In the genomic region with DNA sequence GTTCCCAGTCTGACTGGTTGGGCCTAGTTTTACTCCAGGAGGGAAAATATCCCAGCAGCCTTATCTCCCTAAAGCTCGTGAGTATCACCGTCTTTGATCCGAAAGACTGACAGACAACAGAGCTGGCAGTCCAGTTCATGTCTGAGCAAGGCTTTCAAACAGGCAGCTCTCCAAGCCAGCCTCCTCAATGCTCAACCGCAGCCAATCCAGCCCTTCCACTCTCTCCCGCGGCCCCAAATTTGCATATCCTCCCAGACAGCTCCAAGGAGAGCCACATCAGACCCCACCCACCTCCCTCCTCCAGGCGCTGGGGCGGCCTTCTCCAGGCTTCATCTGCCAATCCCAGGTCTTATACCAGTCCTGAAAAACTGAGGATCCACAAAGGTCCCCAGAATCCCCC, we compare ENCODE assay signal across 8 mouse cellular contexts. TPM values are rescaled to one million over a fixed set of nuclear protein-coding genes. Genes with fewer than 3 reads are reported as not detected.
A peak's percentile ranks its signal among the peaks of the same experiment; 100 is the strongest.
DNase-seq lines count a peak whose midpoint lies in the region; ATAC-seq and TF ChIP-seq lines count a peak whose summit lies in the region.

No protein-coding gene starts in this region.

- TF ChIP-seq CTCF in gastrocnemius, adult 2 months (IDR thresholded peaks at IDR 0.05), result no peak

- H3K9ac ChIP-seq in hindbrain, embryonic 13.5 days, result peak overlapping the region; percentile 39; the same call in 1 of the 2 replicates

- H3K4me3 ChIP-seq in gastrocnemius, adult 2 months, result peak overlapping the region; percentile 50
- no peak overlapping the region; the same call in 1 of the 2 replicates for H3K4me3 ChIP-seq in hindbrain, embryonic 13.5 days

- DNase-seq in ES-CJ7 (ENCODE audit: low read depth, low spot score), result peak; percentile 90
- peak; percentile 89 for DNase-seq in embryo, embryonic 10 days (ENCODE audit: low spot score)
- DNase-seq in gastrocnemius, adult 2 months, result peak; percentile 77
- peak; percentile 23 for DNase-seq in left cerebral cortex, adult 11 months (ENCODE audit: low spot score)
- peak; percentile 78 for DNase-seq in lung, postnatal 14 days
- DNase-seq in right cerebral cortex, adult 18-20 months, result peak; percentile 79
- DNase-seq in thymus, postnatal 0 days (ENCODE audit: low spot score), result no peak

- peaks cover 12% of the 10 kb centered on the region for H3K4me1 ChIP-seq in hindbrain, embryonic 13.5 days (replicated peaks)

- H3K36me3 ChIP-seq in hindbrain, embryonic 13.5 days, result no peaks in the 10 kb centered on the region

- H3K9me3 ChIP-seq in hindbrain, embryonic 13.5 days, result no peaks in the 10 kb centered on the region

- no peaks in the 10 kb centered on the region for H3K27me3 ChIP-seq in hindbrain, embryonic 13.5 days

- under 1% methylated on average over 8 of the region's 8 CpGs for WGBS in hindbrain, embryonic 13.5 days

- intact Hi-C loops in gastrocnemius, adult 2 months (cut with DNase I), result no loop called here

- 0 out of 2 replicates have a peak overlapping the region, but pooled peaks have one; percentile 12 for H3K27ac ChIP-seq in gastrocnemius, adult 2 months
- H3K27ac ChIP-seq in hindbrain, embryonic 13.5 days, result peak overlapping the region; percentile 26; the same call in 1 of the 2 replicates

- peak overlapping the region; percentile 39 for H3K4me2 ChIP-seq in hindbrain, embryonic 13.5 days

- ATAC-seq in hindbrain, embryonic 13.5 days (ENCODE audit: low FRiP score), result peak; percentile 82

RNA-seq across cellular contexts. Expression of gene Mab21l3, which starts 12.7 kb away (rescaled TPM):
- not detected for total RNA-seq in gastrocnemius, adult 2 months (2021)
- 0.19 and 0.34 TPM in 2 replicates for polyA plus RNA-seq in hindbrain, embryonic 13.5 days (2015; fragmentation: Nextera tagmentation; extraction: Ambion mirVana)
- polyA plus RNA-seq in thymus, postnatal 0 days (2015; fragmentation: Nextera tagmentation; extraction: Ambion mirVana), result 0.88 and 1.4 TPM in 2 replicates
